Mouse (Mus musculus) brain, embryonic 14.5 days (tissue): Measurements from ENCODE around the gene Myom1. TPM values are rescaled to one million over a fixed set of nuclear protein-coding genes. Genes with fewer than 3 reads are reported as not detected.
A peak's percentile ranks its signal among the peaks of the same experiment; 100 is the strongest.

Experiments
- DNase-seq: peaks from one replicate; pipeline ENCODE4 v3.0.0-alpha.2; 2011; ENCODE audit warnings: low read depth
- CTCF ChIP-seq: fragments of 200-500 bp; IDR thresholded peaks from 2 replicates; pipeline ENCODE4 v1.5.1; 2012; ENCODE audit warnings: inconsistent platforms, mild to moderate bottlenecking, moderate library complexity, borderline replicate concordance; ENCODE audit not compliant: insufficient read depth, insufficient read length; ENCODE audit errors: extremely low read depth
- POLR2A ChIP-seq: fragments of 200-500 bp; IDR thresholded peaks from 2 replicates; pipeline ENCODE4 v1.6.1; 2012; ENCODE audit warnings: mild to moderate bottlenecking, inconsistent platforms, borderline replicate concordance; ENCODE audit not compliant: poor library complexity, insufficient read depth, insufficient read length, severe bottlenecking; ENCODE audit errors: extremely low read depth
- polyA plus RNA-seq: library from polyadenylated mRNA; depleted of rRNA; stranded (reverse); fragments of >200 nt; gene quantifications from 2 replicates; pipeline ENCODE4 v1.2.3, GENCODE M21; 2012; rRNA removed

Gene Myom1
- polyA plus RNA-seq, 1 experiment = 2.3 TPM

GRCm38 (mm10) chr17:71144322-71145116 lies 142.1 kb downstream of the Myom1 start:
- TF ChIP-seq CTCF (no peak), POLR2A (no peak)

GRCm38 (mm10) chr17:71145248-71145961 lies 143.0 kb downstream of the Myom1 start:
- no peak for TF ChIP-seq CTCF
- no peak for TF ChIP-seq POLR2A
- no peak for DNase-seq

More at GRCm38 (mm10) chr17:71144322-71145116, 142.1 kb downstream of the Myom1 start:
- DNase-seq = no peak

GRCm38 (mm10) chr17:71153356-71153755 lies 150.9 kb downstream of the Myom1 start:
- TF ChIP-seq POLR2A (no peak), CTCF (no peak)
- no peak for DNase-seq

- no peak for TF ChIP-seq POLR2A
- no peak for TF ChIP-seq CTCF
- no peak for DNase-seq
Observed at GRCm38 (mm10) chr17:71155271-71155670, 152.8 kb downstream of the Myom1 start.

GRCm38 (mm10) chr17:71159152-71159567 lies 156.7 kb downstream of the Myom1 start:
- TF ChIP-seq CTCF (no peak), POLR2A (no peak)
- peak; percentile 67 for DNase-seq

- DNase-seq = no peak
- TF ChIP-seq CTCF (no peak), POLR2A (no peak)
Observed at GRCm38 (mm10) chr17:71159720-71160119, 157.3 kb downstream of the Myom1 start.

- no peak for DNase-seq
- TF ChIP-seq POLR2A (no peak), CTCF (no peak)
Observed at GRCm38 (mm10) chr17:71160244-71160995, 158.0 kb downstream of the Myom1 start.

GRCm38 (mm10) chr17:71164991-71165390 lies 162.6 kb downstream of the Myom1 start:
- DNase-seq = no peak
- TF ChIP-seq POLR2A (no peak), CTCF (no peak)

GRCm38 (mm10) chr17:71168205-71168815 lies 165.9 kb downstream of the Myom1 start:
- DNase-seq = no peak
- TF ChIP-seq POLR2A (no peak), CTCF (no peak)

- TF ChIP-seq POLR2A = no peak
- no peak for DNase-seq
Observed at GRCm38 (mm10) chr17:71168846-71169245, 166.4 kb downstream of the Myom1 start.

GRCm38 (mm10) chr17:71169639-71170038 lies 167.2 kb downstream of the Myom1 start:
- no peak for DNase-seq
- TF ChIP-seq POLR2A (no peak), CTCF (no peak)

- no peak for DNase-seq
- TF ChIP-seq POLR2A (no peak), CTCF (no peak)
Observed at GRCm38 (mm10) chr17:71171161-71171560, 168.7 kb downstream of the Myom1 start.

Other genes with a start within 250 kb of the Myom1 start
- 17.2 and 19.2 TPM in 2 replicates for gene Tgif1, start 149.1 kb upstream of the Myom1 start, polyA plus RNA-seq
- 77.6 and 83.0 TPM in 2 replicates for gene Myl12a, start 245 bp downstream of the Myom1 start, polyA plus RNA-seq
- 20.4 and 34.5 TPM in 2 replicates for gene Lpin2, start 179.9 kb downstream of the Myom1 start, polyA plus RNA-seq